Mouse (Mus musculus) kidney, postnatal 0 days (tissue): ENCODE data around the gene Spns2. TPM values are rescaled to one million over a fixed set of nuclear protein-coding genes. Genes with fewer than 3 reads are reported as not detected.
A peak's percentile ranks its signal among the peaks of the same experiment; 100 is the strongest.
"Not testable (repeated sequence)": the region's sequence is repeated elsewhere in the genome, so short reads cannot be mapped to it uniquely, and the experiment has no call there.

Experiments used
- ATAC-seq: fragments of 200-750 bp; cut with Nextera tagmentation; replicated peaks from 2 replicates; pipeline ENCODE4 v1.8.0; 2017; ENCODE audit warnings: low read depth, moderate number of reproducible peaks, moderate TSS enrichment, moderate library complexity; ENCODE audit not compliant: low FRiP score
- DNase-seq: peaks from one replicate; pipeline ENCODE4 v3.0.0-alpha.2; 2016; ENCODE audit warnings: low spot score
- H3K27ac ChIP-seq: fragments of 300-500 bp; sonication (generic); 2 replicates; pipeline ENCODE4 v1.5.1; 2014; ENCODE audit warnings: mild to moderate bottlenecking
- H3K27me3 ChIP-seq: fragments of 300-500 bp; sonication (generic); 2 replicates; pipeline ENCODE4 v1.6.1; 2014; ENCODE audit warnings: low read length, mixed read lengths; ENCODE audit not compliant: insufficient read depth
- H3K36me3 ChIP-seq: fragments of 300-500 bp; sonication (generic); 2 replicates; pipeline ENCODE4 v1.6.1; 2014; ENCODE audit warnings: low read length, mixed read lengths; ENCODE audit not compliant: insufficient read depth
- H3K4me1 ChIP-seq: fragments of 300-500 bp; sonication (generic); replicated peaks from 2 replicates; pipeline ENCODE4 v1.6.1; 2014; ENCODE audit warnings: antibody characterized with exemption, low read length, mixed read lengths; ENCODE audit not compliant: insufficient read depth
- H3K4me2 ChIP-seq: fragments of 300-500 bp; sonication (generic); 2 replicates; pipeline ENCODE4 v1.6.1; 2014; ENCODE audit warnings: mild to moderate bottlenecking, low read length, moderate library complexity, mixed read lengths
- H3K4me3 ChIP-seq: fragments of 300-500 bp; sonication (generic); replicated peaks from 2 replicates; pipeline ENCODE4 v1.5.1; 2014; ENCODE audit warnings: low read depth, low read length
- H3K9ac ChIP-seq: fragments of 300-500 bp; sonication (generic); 2 replicates; pipeline ENCODE4 v1.6.1; 2014; ENCODE audit warnings: low read depth, low read length
- H3K9me3 ChIP-seq: fragments of 300-500 bp; sonication (generic); replicated peaks from 2 replicates; pipeline ENCODE4 v1.6.1; 2016; ENCODE audit warnings: low read length, inconsistent platforms, mixed read lengths
- CTCF ChIP-seq: IDR thresholded peaks from 2 replicates; pipeline ENCODE4 v1.5.1; 2016; ENCODE audit warnings: antibody characterized with exemption, low read depth, mild to moderate bottlenecking, moderate library complexity
- WGBS: fragments of 180-500 bp; shearing (Covaris S2); extraction: QIAGEN DNeasy Blood & Tissue Kit; methylation state at CpG from one replicate; pipeline ENCODE4 v1.1.7; 2014; 5-methylcytosine and 5-hydroxymethylcytosine counted together
- polyA plus RNA-seq: library from polyadenylated mRNA; unstranded; fragments of >200 nt; fragmentation: Nextera tagmentation; extraction: Ambion mirVana; gene quantifications from 2 replicates; pipeline ENCODE4 v1.2.1, GENCODE M21; 2015

Spns2 gene
- polyA plus RNA-seq, 1 experiment from 2014 or later: 7.4 TPM

GRCm38 (mm10) chr11:72436756-72437650, 52.7 kb downstream of the Spns2 start:
- Histone ChIP-seq H3K9me3 (no peaks in the 10 kb centered on the region), H3K27me3 (no peaks in the 10 kb centered on the region), H3K27ac (no peak overlapping the region), H3K4me2 (no peak overlapping the region), H3K9ac (no peak overlapping the region), H3K36me3 (no peaks in the 10 kb centered on the region), H3K4me1 (peaks cover 9% of the 10 kb centered on the region; the same call in 1 of the 2 replicates), H3K4me3 (no peak overlapping the region)
- DNase-seq (no peak), ATAC-seq (no peak)
- WGBS: 85% methylated on average over 16 of the region's 16 CpGs
- no peak for TF ChIP-seq CTCF

GRCm38 (mm10) chr11:72436271-72436670, 53.4 kb downstream of the Spns2 start:
- no peak overlapping the region for H3K4me3 ChIP-seq
- ATAC-seq: no peak

DNA sequence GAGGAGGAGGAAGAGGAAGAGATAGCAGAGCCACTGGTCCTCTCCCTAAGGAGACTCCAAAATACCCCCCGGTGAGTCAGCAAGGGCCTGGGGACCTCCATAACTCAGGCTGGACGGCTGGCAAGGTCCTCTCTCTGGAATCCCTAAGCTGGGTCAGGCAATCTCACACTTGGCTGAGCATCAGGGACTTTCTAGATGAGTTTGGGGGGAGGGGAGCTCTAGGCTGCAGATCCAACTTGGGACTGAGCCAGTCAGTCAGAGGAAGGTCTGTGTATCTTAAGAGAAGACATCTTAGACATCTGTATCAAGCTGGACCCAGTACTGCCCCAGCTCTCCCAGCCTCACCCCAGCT, 54.0 kb downstream of the Spns2 start:
- ATAC-seq (peak; percentile 71), DNase-seq (peak; percentile 67)
- H3K27ac ChIP-seq: peak overlapping the region; percentile 60
- no peaks in the 10 kb centered on the region for H3K9me3 ChIP-seq
- no peaks in the 10 kb centered on the region for H3K27me3 ChIP-seq
- 9% methylated on average over 2 of the region's 2 CpGs for WGBS
- H3K4me3 ChIP-seq: no peak overlapping the region
- no peak for TF ChIP-seq CTCF
- peaks cover 5% of the 10 kb centered on the region; the same call in 1 of the 2 replicates for H3K4me1 ChIP-seq
- no peak overlapping the region for H3K9ac ChIP-seq
- no peak overlapping the region for H3K4me2 ChIP-seq
- H3K36me3 ChIP-seq: no peaks in the 10 kb centered on the region

More at GRCm38 (mm10) chr11:72436271-72436670, 53.4 kb downstream of the Spns2 start:
- peak overlapping the region; percentile 60; the same call in 1 of the 2 replicates for H3K27ac ChIP-seq
- H3K36me3 ChIP-seq: no peaks in the 10 kb centered on the region
- H3K4me1 ChIP-seq: peaks cover 5% of the 10 kb centered on the region; the same call in 1 of the 2 replicates
- no peaks in the 10 kb centered on the region for H3K9me3 ChIP-seq
- no peak overlapping the region for H3K4me2 ChIP-seq
- H3K9ac ChIP-seq: no peak overlapping the region
- DNase-seq: no peak
- no peaks in the 10 kb centered on the region for H3K27me3 ChIP-seq
- WGBS: 65% methylated on average over 5 of the region's 5 CpGs
- no peak for TF ChIP-seq CTCF

DNA sequence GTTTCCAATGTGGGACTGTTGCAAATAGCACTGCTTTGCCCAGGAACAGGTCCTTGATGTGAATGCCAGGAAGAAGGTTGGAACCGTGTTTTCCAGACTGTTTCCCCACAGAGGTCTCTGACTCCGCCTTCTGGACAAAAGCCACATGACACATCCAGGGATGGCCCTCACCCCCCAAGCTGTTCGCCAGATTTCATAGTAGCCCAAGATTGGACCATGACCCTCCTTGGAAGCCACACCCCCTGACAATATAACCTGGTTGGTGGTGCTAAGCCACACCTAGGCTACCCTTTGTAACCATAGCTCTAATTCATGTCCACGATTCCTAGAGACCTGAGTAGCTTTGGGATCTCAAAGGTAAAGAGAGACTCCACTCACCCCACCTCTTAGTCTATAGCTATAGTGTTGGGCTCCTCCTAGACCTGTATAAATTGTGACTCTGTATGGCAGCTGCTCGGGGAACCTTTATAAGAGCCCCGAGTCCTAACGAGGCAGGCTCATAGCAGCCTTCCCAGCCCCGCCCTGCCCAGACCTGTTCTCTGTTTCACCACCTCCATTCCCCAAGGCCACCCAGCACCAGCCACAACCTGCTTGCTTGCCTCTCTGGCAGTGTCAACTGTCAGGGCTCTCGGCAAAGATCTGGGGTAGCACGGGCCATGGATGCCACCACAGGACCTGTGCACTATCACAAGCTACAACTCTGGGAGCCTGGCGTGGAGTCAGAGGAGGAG, 54.6 kb downstream of the Spns2 start, which contains the start of gene Ggt6:
Ggt6 (plus strand) TSS at position 564 of the 731 bp plus-strand sequence.
- Histone ChIP-seq H3K4me2 (no peak within 1 kb of the TSS), H3K4me3 (no peak within 1 kb of the TSS), H3K9me3 (no peaks in the 10 kb centered on the region), H3K27me3 (no peaks in the 10 kb centered on the region), H3K27ac (peak within 1 kb of the TSS; percentile 60), H3K9ac (no peak within 1 kb of the TSS), H3K4me1 (peaks cover 5% of the 10 kb centered on the region; the same call in 1 of the 2 replicates), H3K36me3 (no peaks in the 10 kb centered on the region)
- DNase-seq (peak; percentile 44), ATAC-seq (peak; percentile 75)
- WGBS: 52% methylated on average over 11 of the region's 11 CpGs
- peak; percentile 39 for TF ChIP-seq CTCF

GRCm38 (mm10) chr11:72430311-72431068, 59.2 kb downstream of the Spns2 start:
- H3K27ac ChIP-seq, ATAC-seq, DNase-seq, H3K4me1 ChIP-seq, H3K9ac ChIP-seq, H3K27me3 ChIP-seq, H3K4me3 ChIP-seq, H3K9me3 ChIP-seq, H3K4me2 ChIP-seq, H3K36me3 ChIP-seq: not testable (repeated sequence)
- 63% methylated on average over 9 of the region's 9 CpGs for WGBS

- 0 out of 2 replicates have a peak overlapping the region, but pooled peaks have one; percentile 18 for H3K4me2 ChIP-seq
- WGBS: 58% methylated on average over 7 of the region's 7 CpGs
- H3K4me3 ChIP-seq: no peak overlapping the region
- peak; percentile 92 for DNase-seq
- H3K9me3 ChIP-seq: no peaks in the 10 kb centered on the region
- H3K27me3 ChIP-seq: no peaks in the 10 kb centered on the region
- H3K36me3 ChIP-seq: no peaks in the 10 kb centered on the region
- H3K4me1 ChIP-seq: no peaks in the 10 kb centered on the region
- no peak overlapping the region for H3K9ac ChIP-seq
- peak; percentile 97 for TF ChIP-seq CTCF
- peak; percentile 64 for ATAC-seq
- H3K27ac ChIP-seq: no peak overlapping the region
Measured at GRCm38 (mm10) chr11:72429288-72429690, 60.4 kb downstream of the Spns2 start.
